Mouse (Mus musculus) bone marrow, adult 2 months (tissue): ENCODE measurements around the gene Rbm12.

ENCODE experiments used
- CTCF ChIP-seq: fragments of 200-500 bp; IDR thresholded peaks from 2 replicates; pipeline ENCODE4 v1.5.1; 2011; ENCODE audit warnings: low read length, control low read depth; ENCODE audit not compliant: control insufficient read depth, insufficient read depth
- POLR2A ChIP-seq: fragments of 200-500 bp; IDR thresholded peaks from 2 replicates; pipeline ENCODE4 v1.6.1; 2011; ENCODE audit warnings: low read depth, mild to moderate bottlenecking, control low read depth, low read length, borderline replicate concordance; ENCODE audit not compliant: control insufficient read depth

GRCm38 (mm10) chr2:156077461-156077860 is 34.3 kb downstream of the Rbm12 start:
- TF ChIP-seq CTCF = no peak
- no peak for TF ChIP-seq POLR2A
